22 mouse cellular contexts compared by ENCODE assay signal in genomic region chr16:83021311-83021710, GRCm38 (mm10).
DNase-seq lines count a peak whose midpoint lies in the region; ATAC-seq and TF ChIP-seq lines count a peak whose summit lies in the region.
"Had no signal": no experiment of that assay in that cellular context is flagged by ENCODE, and none has a peak within 500 bp of the region (broad histone marks: within the 10 kb centered on the region; RNA-seq: fewer than 3 reads in every experiment).

No protein-coding gene starts in this region.

- TF ChIP-seq EP300 in stomach, postnatal 0 days (optimal IDR thresholded peaks at IDR 0.05) = no peak

- ATAC-seq in frontal cortex, adult (ENCODE audit: low TSS enrichment) = peak; percentile 99
- no peak for ATAC-seq in stomach, postnatal 0 days (ENCODE audit: low FRiP score, low TSS enrichment)
- ATAC-seq: activated CD4-positive, CD25-positive, alpha-beta regulatory T cell, adult 4 months; CD4-positive, CD25-positive, alpha-beta regulatory T cell, adult 4 months; Patski had no signal

- 78% methylated on average over 1 of the region's 1 CpGs for WGBS in stomach, postnatal 0 days

- no peaks in the 10 kb centered on the region for H3K9me3 ChIP-seq in stomach, postnatal 0 days (ENCODE audit: control insufficient read depth, low read length)

- H3K4me3 ChIP-seq in stomach, postnatal 0 days (ENCODE audit: low read depth, low read length) = no peak overlapping the region

- H3K27ac ChIP-seq in stomach, postnatal 0 days (replicated peaks) = no peak overlapping the region

- no peaks in the 10 kb centered on the region for H3K4me1 ChIP-seq in stomach, postnatal 0 days (replicated peaks; ENCODE audit: control insufficient read depth, insufficient read depth)

- no peak for TF ChIP-seq CTCF in stomach, postnatal 0 days (IDR thresholded peaks at IDR 0.05; ENCODE audit: low read depth)

- DNase-seq in frontal cortex, postnatal 25 days (ENCODE audit: low spot score in 2 of 2) = no peak
- peak; percentile 70 for DNase-seq in brain, adult 2 months (ENCODE audit: low read depth, low spot score)
- peak; percentile 52 for DNase-seq in telencephalon, adult 2 months (ENCODE audit: low read depth, low spot score)
- DNase-seq in stomach, postnatal 0 days (ENCODE audit: low spot score) = no peak
- DNase-seq in layer of hippocampus, adult 18-20 months (ENCODE audit: low spot score in 2 of 2) = no peak
- DNase-seq: adrenal gland, adult 2 months; adrenal gland, adult 8-10 months; adrenal gland, postnatal 10 days; adrenal gland, postnatal 14 days; adrenal gland, postnatal 25 days; adrenal gland, postnatal 36 days; B cell, adult 2 months; cerebellum, adult 11 months; cerebellum, adult 11-12 months; cerebellum, adult 18-20 months; cerebellum, adult 2 months had no signal

- H3K27me3 ChIP-seq in stomach, postnatal 0 days (ENCODE audit: control insufficient read depth, insufficient read depth, low read length) = no peaks in the 10 kb centered on the region
- H3K27me3 ChIP-seq: CH12.LX, Patski had no signal

- no peak overlapping the region for H3K4me2 ChIP-seq in stomach, postnatal 0 days (replicated peaks; ENCODE audit: low read depth)

- no peak overlapping the region for H3K9ac ChIP-seq in stomach, postnatal 0 days (ENCODE audit: low read length)

- no peaks in the 10 kb centered on the region for H3K36me3 ChIP-seq in stomach, postnatal 0 days (ENCODE audit: control insufficient read depth, insufficient read depth, low read length)
- H3K36me3 ChIP-seq: G1E had no signal

Comparison
In these comparisons a context has a peak if more than half of its experiments do, and no peak if none do; other contexts are left out.
1. DNase-seq: peak in brain, adult 2 months (single experiment) and telencephalon, adult 2 months (single experiment); none in frontal cortex, postnatal 25 days (0 of 2), stomach, postnatal 0 days (single experiment) and layer of hippocampus, adult 18-20 months (0 of 2).